Mouse (Mus musculus) hematopoietic stem cell, adult 5-6 weeks (primary cell): Measurements from ENCODE around the gene Arl5c. TPM values are rescaled to one million over a fixed set of nuclear protein-coding genes. Genes with fewer than 3 reads are reported as not detected.
A peak's percentile ranks its signal among the peaks of the same experiment; 100 is the strongest.

Experiments used
- ATAC-seq, 2 experiments: fragments of 125-278 bp in 1 of 2; replicated peaks in 1 of 2; 2 replicates each; pipeline ENCODE4 v1.8.0; 2016 to 2017; ENCODE audit warnings: inconsistent platforms in 2 of 2, mild to moderate bottlenecking in 2 of 2, moderate number of reproducible peaks in 2 of 2, low read depth in 1 of 2, moderate TSS enrichment in 1 of 2; ENCODE audit not compliant: low FRiP score in 2 of 2, poor library complexity in 2 of 2, severe bottlenecking in 2 of 2, insufficient read depth in 1 of 2, low TSS enrichment in 1 of 2
- total RNA-seq: library from RNA; stranded (forward); fragments of 172-1452, 232-1000 nt; gene quantifications from 2 replicates; pipeline ENCODE4 v1.2.3, GENCODE M21; 2017

Arl5c gene
- total RNA-seq, 1 experiment from 2014 or later: 1.3 TPM

- ATAC-seq: no peak
Observed at GRCm38 (mm10) chr11:97980531-97980966, 15.4 kb downstream of the Arl5c start.

GRCm38 (mm10) chr11:97979824-97980495 lies 16.0 kb downstream of the Arl5c start:
- ATAC-seq: no peak

DNA sequence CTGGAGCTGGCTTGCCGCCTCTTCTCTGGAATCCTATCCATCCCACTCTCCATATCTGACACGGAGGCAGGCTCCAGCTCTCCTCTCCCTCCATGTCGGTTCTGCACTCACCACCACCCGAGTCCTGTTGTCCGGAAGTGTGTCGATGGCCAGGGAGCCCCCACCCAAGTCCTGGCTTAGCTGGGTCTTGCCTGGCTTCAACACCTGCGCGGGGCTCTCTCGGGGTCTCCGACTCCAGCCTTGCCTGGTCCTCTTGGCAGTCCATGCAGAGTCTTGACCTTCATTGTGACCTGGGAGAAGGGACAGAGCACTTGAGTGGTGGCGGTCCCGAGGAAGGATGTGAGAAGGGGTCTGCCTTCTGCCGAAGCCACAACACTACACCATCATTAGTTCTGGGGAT lies 17.6 kb downstream of the Arl5c start:
- ATAC-seq: no peak

- ATAC-seq: peak in 1 of 2 experiments; percentile 17; a peak in 1 of 4 replicates
Observed at GRCm38 (mm10) chr11:97977797-97978196, 18.2 kb downstream of the Arl5c start.

- no peak for ATAC-seq
Observed at GRCm38 (mm10) chr11:97974746-97975145, 21.2 kb downstream of the Arl5c start.

GRCm38 (mm10) chr11:97974141-97974540 lies 21.8 kb downstream of the Arl5c start:
- ATAC-seq: no peak

GRCm38 (mm10) chr11:97972434-97972833 lies 23.5 kb downstream of the Arl5c start:
- no peak for ATAC-seq

DNA sequence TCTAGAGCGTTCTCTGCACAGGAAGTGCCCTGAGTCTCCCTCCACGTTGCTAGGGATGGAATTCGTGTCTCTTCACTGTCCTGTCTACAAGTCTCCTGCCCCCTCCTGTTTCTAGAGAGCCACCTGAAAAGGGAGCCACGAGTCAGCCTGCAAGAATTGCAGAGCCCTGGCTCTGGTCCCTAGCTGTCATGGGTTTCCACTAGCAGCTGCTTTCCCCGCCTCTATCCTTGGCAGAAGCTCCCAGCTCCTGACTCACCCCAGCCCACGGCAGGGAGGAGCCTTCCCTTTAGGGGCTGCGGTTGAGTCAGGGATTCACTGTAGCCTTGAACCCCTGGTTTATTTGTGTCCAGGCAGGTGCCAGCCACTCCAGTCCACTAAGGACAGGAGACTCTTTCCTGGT lies 24.7 kb downstream of the Arl5c start:
- ATAC-seq: no peak

- ATAC-seq: no peak
Observed at GRCm38 (mm10) chr11:97970771-97971170, 25.2 kb downstream of the Arl5c start.

- ATAC-seq: no peak
Observed at GRCm38 (mm10) chr11:97968385-97968784, 27.6 kb downstream of the Arl5c start.

GRCm38 (mm10) chr11:97967114-97967513 lies 28.9 kb downstream of the Arl5c start:
- no peak for ATAC-seq

DNA sequence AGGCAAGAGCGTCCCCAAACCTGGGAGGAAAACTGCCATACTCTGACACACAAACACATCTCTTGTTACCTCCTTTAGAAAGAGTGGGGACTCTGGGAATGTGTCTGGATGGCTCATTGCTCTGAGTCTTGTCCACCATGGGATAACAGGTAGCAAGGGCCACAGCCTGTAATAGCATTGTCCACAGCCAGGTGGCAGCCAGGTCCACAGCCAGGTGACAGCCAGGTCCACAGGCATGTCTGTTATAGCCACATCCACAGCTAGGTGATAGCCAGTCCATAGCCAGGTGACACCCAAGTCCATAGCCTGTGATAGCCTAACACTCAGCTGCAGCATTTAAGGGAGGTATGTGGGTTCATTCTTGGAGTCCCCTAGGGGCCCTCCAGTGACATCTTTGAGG lies 35.1 kb downstream of the Arl5c start:
- no peak for ATAC-seq

DNA sequence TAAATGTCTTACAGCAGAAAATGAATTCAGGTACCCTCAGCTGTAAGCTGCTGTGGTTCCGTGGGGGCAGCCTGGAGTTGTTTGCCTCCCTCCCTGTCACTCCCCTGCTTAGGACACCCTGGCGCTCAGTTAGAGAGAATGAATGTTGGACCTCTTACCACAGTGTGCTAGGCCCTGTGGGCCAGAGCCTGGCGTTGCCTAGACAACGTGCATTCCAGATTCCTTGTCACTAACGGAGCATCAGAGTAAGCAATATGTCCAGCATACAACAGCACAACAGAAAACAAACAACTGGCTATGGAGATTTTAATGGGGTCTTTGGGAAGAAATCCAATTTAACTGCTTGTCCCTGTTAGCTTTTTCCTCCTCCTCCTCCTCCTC lies 36.7 kb downstream of the Arl5c start:
- no peak for ATAC-seq

DNA sequence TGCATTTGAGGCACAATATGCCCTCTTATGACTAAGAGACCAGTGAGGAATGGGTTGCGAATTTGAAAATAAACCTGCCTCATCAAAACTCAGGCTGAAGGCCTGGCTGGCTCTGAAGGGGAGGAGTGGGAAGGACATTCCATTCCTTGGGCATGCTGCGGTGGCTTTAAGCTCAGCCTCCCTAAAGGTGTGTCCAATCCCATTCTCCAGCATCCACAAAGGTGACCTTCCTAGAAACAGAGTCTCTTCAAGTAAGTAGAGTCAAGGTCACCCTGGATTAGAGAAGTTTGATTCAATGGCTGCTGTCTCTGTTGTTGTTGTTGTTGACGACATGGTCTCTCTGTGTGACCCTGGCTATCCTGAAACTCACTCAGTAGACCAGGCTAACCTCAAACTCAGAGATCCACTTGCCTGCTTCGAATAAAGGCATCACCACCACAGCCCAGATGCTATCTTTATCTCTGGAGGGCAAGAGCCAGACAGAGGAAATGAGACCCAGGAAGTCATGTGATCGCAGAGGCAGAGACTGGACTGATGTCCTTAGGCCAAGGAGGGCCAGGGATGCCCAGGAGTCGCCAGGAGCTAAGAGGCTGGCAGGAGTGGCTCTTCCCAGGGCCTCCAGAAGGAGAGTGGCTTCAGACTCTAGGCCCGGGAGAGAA lies 37.2 kb downstream of the Arl5c start:
- ATAC-seq: no peak

- ATAC-seq: peak in 1 of 2 experiments; percentile 33; a peak in 1 of 4 replicates
Observed at GRCm38 (mm10) chr11:97956905-97957560, 38.9 kb downstream of the Arl5c start.

DNA sequence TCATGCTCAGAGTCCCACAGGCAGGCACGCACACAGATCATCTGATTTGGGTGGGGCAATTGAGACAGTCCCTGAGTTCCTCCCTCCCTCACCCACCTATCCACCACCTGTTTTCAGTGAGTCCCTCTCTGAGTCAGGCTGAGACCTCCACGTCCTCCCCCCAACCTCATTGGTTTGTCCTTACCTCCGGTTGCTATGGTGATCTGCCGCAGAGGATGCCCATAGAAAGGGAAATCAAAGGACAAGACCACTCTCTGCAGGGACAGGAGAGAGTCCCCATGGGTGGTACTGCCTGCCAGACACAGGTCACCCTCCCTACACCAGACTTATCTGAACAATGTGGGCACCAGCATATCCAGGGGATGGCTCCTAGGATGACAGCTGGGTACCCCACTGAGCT lies 40.1 kb downstream of the Arl5c start:
- ATAC-seq: no peak

- no peak for ATAC-seq
Observed at GRCm38 (mm10) chr11:97955146-97955902, 40.7 kb downstream of the Arl5c start.
